Mouse (Mus musculus) gastrocnemius, adult 2 months (tissue): ENCODE measurements at regions not wholly inside any gene's neighbourhood (a gene's known extent, or its start where the extent isn't known, plus 50 kb on each side); places are given as distances from the start of the nearest gene placed in this dataset.

Source experiments
- DNase-seq: peaks from one replicate; pipeline ENCODE4 v3.0.0; 2022
- H3K27ac ChIP-seq: fragments of 200-600 bp; 2 replicates; pipeline ENCODE4 v1.8.1; 2022; ENCODE audit warnings: mild to moderate bottlenecking
- H3K4me3 ChIP-seq: fragments of 200-600 bp; 2 replicates; pipeline ENCODE4 v1.8.1; 2022; ENCODE audit warnings: mild to moderate bottlenecking, moderate library complexity
- CTCF ChIP-seq: fragments of 200-600 bp; IDR thresholded peaks from 2 replicates; pipeline ENCODE4 v1.8.1; 2022; ENCODE audit warnings: antibody characterized with exemption, mild to moderate bottlenecking, moderate library complexity
- intact Hi-C: fragments of 180-260 bp; cut with DNase I; formaldehyde crosslinking; loops from one replicate; pipeline ENCODE4 v1.15.1; 2025

GRCm38 (mm10) chr15:26953818-26954385, 58.5 kb upstream of the Fbxl7 start:
- no peak for TF ChIP-seq CTCF
- intact Hi-C loops, result no loop called here
- Histone ChIP-seq H3K4me3 (no peak overlapping the region), H3K27ac (no peak overlapping the region)
- no peak for DNase-seq

- Histone ChIP-seq H3K4me3 (no peak overlapping the region), H3K27ac (no peak overlapping the region)
- intact Hi-C loops, result no loop called here
- no peak for DNase-seq
- TF ChIP-seq CTCF, result no peak
These were observed 63.6 kb upstream of the Fbxl7 start for GRCm38 (mm10) chr15:26958980-26959379.

- intact Hi-C loops, result no loop called here
- no peak for DNase-seq
- no peak overlapping the region for H3K27ac ChIP-seq
- no peak overlapping the region for H3K4me3 ChIP-seq
- no peak for TF ChIP-seq CTCF
These were observed 73.1 kb upstream of the Fbxl7 start for GRCm38 (mm10) chr15:26968392-26969025.

- no peak for DNase-seq
- H3K4me3 ChIP-seq, result no peak overlapping the region
- intact Hi-C loops, result no loop called here
- TF ChIP-seq CTCF, result no peak
- no peak overlapping the region for H3K27ac ChIP-seq
These were observed 75.4 kb upstream of the Fbxl7 start for GRCm38 (mm10) chr15:26970770-26971169.

- no peak for DNase-seq
- TF ChIP-seq CTCF, result no peak
- Histone ChIP-seq H3K4me3 (no peak overlapping the region), H3K27ac (no peak overlapping the region)
- intact Hi-C loops, result no loop called here
These were observed 97.7 kb upstream of the Fbxl7 start for GRCm38 (mm10) chr15:26993054-26993453.

GRCm38 (mm10) chr15:27009069-27009468, 113.7 kb upstream of the Fbxl7 start:
- DNase-seq, result no peak
- no peak for TF ChIP-seq CTCF
- no peak overlapping the region for H3K27ac ChIP-seq
- intact Hi-C loops, result no loop called here
- no peak overlapping the region for H3K4me3 ChIP-seq

GRCm38 (mm10) chr15:27013906-27014658, 118.7 kb upstream of the Fbxl7 start:
- intact Hi-C loops, result no loop called here
- TF ChIP-seq CTCF, result no peak
- DNase-seq, result no peak
- Histone ChIP-seq H3K27ac (no peak overlapping the region), H3K4me3 (no peak overlapping the region)

- H3K4me3 ChIP-seq, result no peak overlapping the region
- no peak for DNase-seq
- no peak for TF ChIP-seq CTCF
- intact Hi-C loops, result no loop called here
- no peak overlapping the region for H3K27ac ChIP-seq
These were observed 119.2 kb upstream of the Fbxl7 start for GRCm38 (mm10) chr15:27014659-27014974.

- no peak overlapping the region for H3K4me3 ChIP-seq
- intact Hi-C loops, result no loop called here
- no peak for TF ChIP-seq CTCF
- DNase-seq, result no peak
- no peak overlapping the region for H3K27ac ChIP-seq
These were observed 125.1 kb upstream of the Fbxl7 start for GRCm38 (mm10) chr15:27020471-27020870.

- intact Hi-C loops, result no loop called here
- no peak for DNase-seq
- H3K4me3 ChIP-seq, result no peak overlapping the region
These were observed 137.9 kb upstream of the Fbxl7 start for GRCm38 (mm10) chr15:27033261-27033660.

GRCm38 (mm10) chr15:27043788-27044187, 148.4 kb upstream of the Fbxl7 start:
- TF ChIP-seq CTCF, result no peak
- H3K27ac ChIP-seq, result no peak overlapping the region
- no peak overlapping the region for H3K4me3 ChIP-seq
- no peak for DNase-seq
- intact Hi-C loops, result no loop called here

More at GRCm38 (mm10) chr15:27033261-27033660, 137.9 kb upstream of the Fbxl7 start:
- no peak for TF ChIP-seq CTCF
- H3K27ac ChIP-seq, result no peak overlapping the region

GRCm38 (mm10) chr15:27050673-27051072, 155.3 kb upstream of the Fbxl7 start:
- no peak for TF ChIP-seq CTCF
- intact Hi-C loops, result no loop called here

GRCm38 (mm10) chr15:27063456-27063855, 168.1 kb upstream of the Fbxl7 start:
- TF ChIP-seq CTCF, result no peak
- intact Hi-C loops, result no loop called here
- H3K27ac ChIP-seq, result no peak overlapping the region
- no peak for DNase-seq
- H3K4me3 ChIP-seq, result no peak overlapping the region

More at GRCm38 (mm10) chr15:27050673-27051072, 155.3 kb upstream of the Fbxl7 start:
- Histone ChIP-seq H3K27ac (no peak overlapping the region), H3K4me3 (no peak overlapping the region)
- DNase-seq, result no peak

- no peak overlapping the region for H3K27ac ChIP-seq
- intact Hi-C loops, result no loop called here
- no peak for DNase-seq
- TF ChIP-seq CTCF, result no peak
- no peak overlapping the region for H3K4me3 ChIP-seq
These were observed 168.6 kb upstream of the Fbxl7 start for GRCm38 (mm10) chr15:27063971-27064370.
